Mouse (Mus musculus) small intestine, adult 2 months (tissue): ENCODE measurements around the gene Gramd1b. TPM values are rescaled to one million over a fixed set of nuclear protein-coding genes. Genes with fewer than 3 reads are reported as not detected.

ENCODE experiments used
- H3K27ac ChIP-seq: fragments of 200-500 bp; 2 replicates; pipeline ENCODE4 v1.5.1; 2012; ENCODE audit warnings: low read depth, low read length, control low read depth, inconsistent platforms; ENCODE audit not compliant: insufficient read depth
- H3K27me3 ChIP-seq: fragments of 200-500 bp; 2 replicates; pipeline ENCODE4 v1.6.1; 2012; ENCODE audit warnings: mild to moderate bottlenecking, moderate library complexity, low read length, inconsistent platforms; ENCODE audit not compliant: control insufficient read depth, insufficient read depth
- H3K36me3 ChIP-seq: fragments of 200-500 bp; 2 replicates; pipeline ENCODE4 v1.6.1; 2012; ENCODE audit warnings: mild to moderate bottlenecking, low read length, control low read depth, inconsistent platforms; ENCODE audit not compliant: control insufficient read depth, insufficient read depth
- H3K4me1 ChIP-seq: fragments of 200-500 bp; 2 replicates; pipeline ENCODE4 v1.6.1; 2012; ENCODE audit warnings: low read length, inconsistent platforms, mixed read lengths; ENCODE audit not compliant: control insufficient read depth, insufficient read depth, insufficient read length
- H3K4me3 ChIP-seq: fragments of 200-500 bp; 2 replicates; pipeline ENCODE4 v1.5.1; 2012; ENCODE audit warnings: low read depth, mild to moderate bottlenecking, control low read depth, inconsistent platforms, low read length, moderate library complexity
- CTCF ChIP-seq: fragments of 200-500 bp; IDR thresholded peaks from 2 replicates; pipeline ENCODE4 v1.5.1; 2012; ENCODE audit warnings: low read depth, mild to moderate bottlenecking, control low read depth, inconsistent platforms, low read length, moderate library complexity, mixed read lengths; ENCODE audit not compliant: insufficient replicate concordance, insufficient read length; ENCODE audit errors: extremely low read depth
- POLR2A ChIP-seq: fragments of 200-500 bp; IDR thresholded peaks from 2 replicates; pipeline ENCODE4 v1.6.1; 2012; ENCODE audit warnings: low read depth, mild to moderate bottlenecking, control low read depth, inconsistent platforms, low read length, moderate library complexity
- WGBS: fragments of 180-500 bp; shearing (Covaris S2); methylation state at CpG from one replicate; pipeline ENCODE4 v1.1.7; 2018; 5-methylcytosine and 5-hydroxymethylcytosine counted together
- polyA plus RNA-seq: library from polyadenylated mRNA; depleted of rRNA; stranded (reverse); fragments of >200 nt; gene quantifications from 2 replicates; pipeline ENCODE4 v1.2.3, GENCODE M21; 2012

Gramd1b gene
- polyA plus RNA-seq, 1 experiment, result 128 TPM

GRCm38 (mm10) chr9:40405263-40405662 is 125.9 kb downstream of the Gramd1b start:
- H3K27me3 ChIP-seq, result no peaks in the 10 kb centered on the region
- H3K4me3 ChIP-seq, result no peak overlapping the region
- no peaks in the 10 kb centered on the region for H3K36me3 ChIP-seq
- no peaks in the 10 kb centered on the region for H3K4me1 ChIP-seq
- 36% methylated on average over 5 of the region's 5 CpGs for WGBS
- H3K27ac ChIP-seq, result no peak overlapping the region
- TF ChIP-seq POLR2A, result no peak
- TF ChIP-seq CTCF, result no peak

GRCm38 (mm10) chr9:40404637-40405036 is 126.5 kb downstream of the Gramd1b start:
- Histone ChIP-seq H3K4me1 (no peaks in the 10 kb centered on the region), H3K27ac (no peak overlapping the region), H3K4me3 (no peak overlapping the region), H3K27me3 (no peaks in the 10 kb centered on the region), H3K36me3 (no peaks in the 10 kb centered on the region)
- no peak for TF ChIP-seq CTCF
- WGBS, result 84% methylated on average over 11 of the region's 11 CpGs

GRCm38 (mm10) chr9:40403750-40404149 is 127.4 kb downstream of the Gramd1b start:
- H3K27ac ChIP-seq, result no peak overlapping the region
- WGBS, result 73% methylated on average over 7 of the region's 7 CpGs
- H3K36me3 ChIP-seq, result no peaks in the 10 kb centered on the region
- TF ChIP-seq POLR2A (no peak), CTCF (no peak)
- H3K27me3 ChIP-seq, result no peaks in the 10 kb centered on the region
- H3K4me1 ChIP-seq, result no peaks in the 10 kb centered on the region
- H3K4me3 ChIP-seq, result no peak overlapping the region

GRCm38 (mm10) chr9:40401818-40402217 is 129.4 kb downstream of the Gramd1b start:
- TF ChIP-seq CTCF, result no peak
- TF ChIP-seq POLR2A, result no peak
- Histone ChIP-seq H3K27me3 (no peaks in the 10 kb centered on the region), H3K36me3 (no peaks in the 10 kb centered on the region), H3K4me3 (no peak overlapping the region), H3K4me1 (no peaks in the 10 kb centered on the region), H3K27ac (no peak overlapping the region)
- WGBS, result 62% methylated on average over 5 of the region's 5 CpGs

GRCm38 (mm10) chr9:40400854-40401253 is 130.3 kb downstream of the Gramd1b start:
- no peaks in the 10 kb centered on the region for H3K4me1 ChIP-seq
- no peaks in the 10 kb centered on the region for H3K36me3 ChIP-seq
- TF ChIP-seq CTCF (no peak), POLR2A (no peak)
- no peak overlapping the region for H3K4me3 ChIP-seq
- no peak overlapping the region for H3K27ac ChIP-seq
- 52% methylated on average over 9 of the region's 9 CpGs for WGBS
- no peaks in the 10 kb centered on the region for H3K27me3 ChIP-seq

GRCm38 (mm10) chr9:40400171-40400570 is 131.0 kb downstream of the Gramd1b start:
- no peaks in the 10 kb centered on the region for H3K36me3 ChIP-seq
- WGBS, result 94% methylated on average over 2 of the region's 2 CpGs
- H3K4me1 ChIP-seq, result no peaks in the 10 kb centered on the region
- no peaks in the 10 kb centered on the region for H3K27me3 ChIP-seq
- TF ChIP-seq CTCF (no peak), POLR2A (no peak)
- no peak overlapping the region for H3K27ac ChIP-seq
- H3K4me3 ChIP-seq, result no peak overlapping the region

GRCm38 (mm10) chr9:40399359-40399932 is 131.7 kb downstream of the Gramd1b start:
- H3K36me3 ChIP-seq, result no peaks in the 10 kb centered on the region
- no peak overlapping the region for H3K4me3 ChIP-seq
- H3K27me3 ChIP-seq, result no peaks in the 10 kb centered on the region
- H3K27ac ChIP-seq, result no peak overlapping the region
- WGBS, result 75% methylated on average over 6 of the region's 6 CpGs
- no peaks in the 10 kb centered on the region for H3K4me1 ChIP-seq
- TF ChIP-seq POLR2A, result no peak
- no peak for TF ChIP-seq CTCF
